Mouse (Mus musculus): Measurements from ENCODE around the gene Slc2a13. TPM values are rescaled to one million over a fixed set of nuclear protein-coding genes. Genes with fewer than 3 reads are reported as not detected.

Slc2a13 gene
- polyA plus RNA-seq, 1 experiment from 2014 or later: 2.0 TPM

GRCm38 (mm10) chr15:91299319-91299835 lies 273.7 kb downstream of the Slc2a13 start:
- H3K4me2 ChIP-seq (replicated peaks): no peak overlapping the region
- H3K27ac ChIP-seq (replicated peaks): no peak overlapping the region
- H3K4me1 ChIP-seq: peaks cover 11% of the 10 kb centered on the region
- no peak overlapping the region for H3K9ac ChIP-seq (replicated peaks)
- no peaks in the 10 kb centered on the region for H3K9me3 ChIP-seq
- WGBS: 89% methylated on average over 11 of the region's 11 CpGs
- ATAC-seq (ENCODE audit: low FRiP score, low read depth): no peak
- H3K4me3 ChIP-seq: no peak overlapping the region
- H3K36me3 ChIP-seq: no peaks in the 10 kb centered on the region
- 0 out of 2 replicates have a peak, but pooled peaks cover 3% of the 10 kb centered on the region for H3K27me3 ChIP-seq

GRCm38 (mm10) chr15:91283418-91283817 lies 289.6 kb downstream of the Slc2a13 start:
- Histone ChIP-seq H3K4me1 (no peaks in the 10 kb centered on the region), H3K4me3 (no peak overlapping the region), H3K27me3 (no peaks in the 10 kb centered on the region), H3K36me3 (no peaks in the 10 kb centered on the region), H3K9me3 (peaks cover 10% of the 10 kb centered on the region; the same call in 1 of the 2 replicates), H3K4me2 (replicated peaks) (no peak overlapping the region), H3K27ac (replicated peaks) (no peak overlapping the region), H3K9ac (replicated peaks) (no peak overlapping the region)
- no peak for ATAC-seq (ENCODE audit: low FRiP score, low read depth)
- WGBS: 94% methylated on average over 3 of the region's 3 CpGs

DNA sequence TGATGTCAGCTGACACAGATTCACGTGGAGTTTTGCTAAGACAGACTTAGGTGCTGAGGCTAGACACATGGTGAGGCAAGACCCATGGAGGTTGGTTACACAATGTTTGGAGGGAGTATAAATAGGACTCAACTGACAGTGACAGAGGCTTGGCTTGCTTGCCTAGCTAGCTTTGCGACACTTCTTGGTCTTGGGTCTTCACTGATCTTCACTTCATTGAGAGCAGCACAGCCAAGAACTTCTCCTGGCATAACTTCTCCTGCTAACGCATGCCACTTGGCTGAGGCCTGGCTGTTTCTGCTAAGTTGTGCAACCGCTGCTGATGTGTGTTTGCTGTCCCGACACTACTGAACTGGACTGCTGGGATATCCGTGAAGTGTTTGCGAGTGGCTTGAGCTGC lies 290.2 kb downstream of the Slc2a13 start:
- no peaks in the 10 kb centered on the region for H3K36me3 ChIP-seq
- H3K27ac ChIP-seq (replicated peaks): no peak overlapping the region
- no peak overlapping the region for H3K9ac ChIP-seq (replicated peaks)
- H3K4me1 ChIP-seq: no peaks in the 10 kb centered on the region
- no peaks in the 10 kb centered on the region for H3K27me3 ChIP-seq
- no peak overlapping the region for H3K4me3 ChIP-seq
- 95% methylated on average over 7 of the region's 7 CpGs for WGBS
- peaks cover 8% of the 10 kb centered on the region; the same call in 1 of the 2 replicates for H3K9me3 ChIP-seq
- no peak overlapping the region for H3K4me2 ChIP-seq (replicated peaks)
- ATAC-seq (ENCODE audit: low FRiP score, low read depth): no peak

- no peaks in the 10 kb centered on the region for H3K36me3 ChIP-seq
- H3K27me3 ChIP-seq: no peaks in the 10 kb centered on the region
- no peaks in the 10 kb centered on the region for H3K4me1 ChIP-seq
- H3K4me3 ChIP-seq: no peak overlapping the region
- no peak overlapping the region for H3K4me2 ChIP-seq (replicated peaks)
- no peaks in the 10 kb centered on the region for H3K9me3 ChIP-seq
- 93% methylated on average over 5 of the region's 5 CpGs for WGBS
- ATAC-seq (ENCODE audit: low FRiP score, low read depth): no peak
- H3K9ac ChIP-seq (replicated peaks): no peak overlapping the region
- no peak overlapping the region for H3K27ac ChIP-seq (replicated peaks)
Observed at GRCm38 (mm10) chr15:91281521-91281920, 291.5 kb downstream of the Slc2a13 start.

- Histone ChIP-seq H3K4me1 (no peaks in the 10 kb centered on the region), H3K9ac (replicated peaks) (no peak overlapping the region), H3K27ac (replicated peaks) (no peak overlapping the region), H3K9me3 (no peaks in the 10 kb centered on the region), H3K4me3 (no peak overlapping the region), H3K4me2 (replicated peaks) (no peak overlapping the region), H3K36me3 (no peaks in the 10 kb centered on the region), H3K27me3 (no peaks in the 10 kb centered on the region)
- no peak for ATAC-seq (ENCODE audit: low FRiP score, low read depth)
- WGBS: 95% methylated on average over 5 of the region's 5 CpGs
Observed at GRCm38 (mm10) chr15:91279571-91279970, 293.5 kb downstream of the Slc2a13 start.

GRCm38 (mm10) chr15:91275961-91276360 lies 297.1 kb downstream of the Slc2a13 start:
- H3K9ac ChIP-seq (replicated peaks): no peak overlapping the region
- no peaks in the 10 kb centered on the region for H3K27me3 ChIP-seq
- no peak for ATAC-seq (ENCODE audit: low FRiP score, low read depth)
- no peaks in the 10 kb centered on the region for H3K36me3 ChIP-seq
- H3K4me2 ChIP-seq (replicated peaks): no peak overlapping the region
- H3K9me3 ChIP-seq: no peaks in the 10 kb centered on the region
- H3K4me1 ChIP-seq: no peaks in the 10 kb centered on the region
- no peak overlapping the region for H3K4me3 ChIP-seq
- H3K27ac ChIP-seq (replicated peaks): no peak overlapping the region
- WGBS: 73% methylated on average over 3 of the region's 3 CpGs

- no peak for ATAC-seq (ENCODE audit: low FRiP score, low read depth)
- Histone ChIP-seq H3K4me1 (no peaks in the 10 kb centered on the region), H3K4me3 (no peak overlapping the region), H3K27me3 (no peaks in the 10 kb centered on the region), H3K9ac (replicated peaks) (no peak overlapping the region), H3K9me3 (no peaks in the 10 kb centered on the region), H3K4me2 (replicated peaks) (no peak overlapping the region), H3K36me3 (no peaks in the 10 kb centered on the region), H3K27ac (replicated peaks) (no peak overlapping the region)
- 91% methylated on average over 4 of the region's 4 CpGs for WGBS
Observed at GRCm38 (mm10) chr15:91268532-91268931, 304.5 kb downstream of the Slc2a13 start.

DNA sequence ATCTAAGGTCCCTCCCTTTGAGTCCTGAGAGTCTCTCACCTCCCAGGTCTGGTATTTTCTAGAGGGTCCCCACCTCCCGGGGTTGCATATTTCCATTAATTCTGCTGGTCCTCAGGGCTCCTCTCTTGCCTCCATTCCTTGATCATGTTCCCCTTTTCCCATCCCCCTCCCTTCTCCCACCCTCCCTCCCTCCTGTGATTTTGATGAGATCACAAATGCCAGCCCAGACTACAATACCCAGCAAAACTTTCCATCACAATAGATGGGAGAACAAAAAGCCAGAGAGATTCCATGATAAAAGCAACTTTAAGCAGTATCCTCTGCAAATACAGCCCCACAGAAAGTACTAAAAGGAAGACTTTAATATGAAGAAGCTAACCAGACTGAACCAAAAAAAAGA lies 309.1 kb downstream of the Slc2a13 start:
- no peaks in the 10 kb centered on the region for H3K4me1 ChIP-seq
- H3K9me3 ChIP-seq: no peaks in the 10 kb centered on the region
- 87% methylated on average over 1 of the region's 1 CpGs for WGBS
- H3K27ac ChIP-seq (replicated peaks): no peak overlapping the region
- H3K27me3 ChIP-seq: no peaks in the 10 kb centered on the region
- no peak overlapping the region for H3K4me3 ChIP-seq
- H3K36me3 ChIP-seq: no peaks in the 10 kb centered on the region
- no peak for ATAC-seq (ENCODE audit: low FRiP score, low read depth)
- no peak overlapping the region for H3K9ac ChIP-seq (replicated peaks)
- H3K4me2 ChIP-seq (replicated peaks): no peak overlapping the region

- no peak for ATAC-seq (ENCODE audit: low FRiP score, low read depth)
- Histone ChIP-seq H3K9ac (replicated peaks) (no peak overlapping the region), H3K27me3 (no peaks in the 10 kb centered on the region), H3K9me3 (no peaks in the 10 kb centered on the region), H3K36me3 (no peaks in the 10 kb centered on the region), H3K4me3 (no peak overlapping the region), H3K27ac (replicated peaks) (no peak overlapping the region), H3K4me2 (replicated peaks) (no peak overlapping the region), H3K4me1 (no peaks in the 10 kb centered on the region)
- 86% methylated on average over 5 of the region's 5 CpGs for WGBS
Observed at GRCm38 (mm10) chr15:91260578-91260977, 312.5 kb downstream of the Slc2a13 start.

DNA sequence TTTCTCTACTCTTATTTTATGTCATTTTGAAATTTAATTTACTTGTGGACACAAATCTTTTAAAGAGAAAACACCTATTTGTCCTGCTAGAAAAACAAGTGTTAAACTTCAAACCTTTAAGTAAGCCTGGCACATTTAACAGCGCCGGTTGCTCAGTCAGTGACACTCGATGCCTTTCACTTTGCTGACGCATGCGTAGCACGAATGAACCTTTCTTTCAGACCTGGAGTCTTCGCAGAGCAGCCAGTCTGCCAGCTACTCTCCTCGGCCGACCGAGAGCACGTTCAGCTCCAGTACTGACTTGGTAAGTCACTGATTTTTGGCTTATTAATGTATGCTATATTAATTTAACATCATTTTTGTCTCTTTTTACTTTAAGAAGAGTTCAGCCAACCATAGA lies 315.9 kb downstream of the Slc2a13 start:
- Histone ChIP-seq H3K27ac (replicated peaks) (no peak overlapping the region), H3K36me3 (no peaks in the 10 kb centered on the region), H3K4me1 (no peaks in the 10 kb centered on the region), H3K9ac (replicated peaks) (no peak overlapping the region), H3K4me2 (replicated peaks) (no peak overlapping the region), H3K27me3 (no peaks in the 10 kb centered on the region), H3K4me3 (no peak overlapping the region), H3K9me3 (no peaks in the 10 kb centered on the region)
- no peak for ATAC-seq (ENCODE audit: low FRiP score, low read depth)
- WGBS: 71% methylated on average over 11 of the region's 11 CpGs

GRCm38 (mm10) chr15:91255308-91255707 lies 317.8 kb downstream of the Slc2a13 start:
- Histone ChIP-seq H3K27me3 (no peaks in the 10 kb centered on the region), H3K27ac (replicated peaks) (no peak overlapping the region), H3K9ac (replicated peaks) (no peak overlapping the region), H3K4me3 (no peak overlapping the region), H3K9me3 (no peaks in the 10 kb centered on the region), H3K4me1 (no peaks in the 10 kb centered on the region; the same call in 1 of the 2 replicates), H3K4me2 (replicated peaks) (no peak overlapping the region), H3K36me3 (no peaks in the 10 kb centered on the region)
- WGBS: 91% methylated on average over 2 of the region's 2 CpGs
- no peak for ATAC-seq (ENCODE audit: low FRiP score, low read depth)

GRCm38 (mm10) chr15:91252956-91253355 lies 320.1 kb downstream of the Slc2a13 start:
- no peak overlapping the region for H3K4me3 ChIP-seq
- H3K27me3 ChIP-seq: no peaks in the 10 kb centered on the region
- no peak overlapping the region for H3K9ac ChIP-seq (replicated peaks)
- no peak overlapping the region for H3K27ac ChIP-seq (replicated peaks)
- ATAC-seq (ENCODE audit: low FRiP score, low read depth): no peak
- 56% methylated on average over 8 of the region's 8 CpGs for WGBS
- no peak overlapping the region for H3K4me2 ChIP-seq (replicated peaks)
- H3K36me3 ChIP-seq: no peaks in the 10 kb centered on the region
- H3K9me3 ChIP-seq: no peaks in the 10 kb centered on the region
- H3K4me1 ChIP-seq: no peaks in the 10 kb centered on the region; the same call in 1 of the 2 replicates
